Mouse (Mus musculus): ENCODE measurements around the gene Ptpn6. TPM values are rescaled to one million over a fixed set of nuclear protein-coding genes. Genes with fewer than 3 reads are reported as not detected.

The Ptpn6 gene
- polyA plus RNA-seq (2012; rRNA removed), result 14.3 and 17.9 TPM in 2 replicates
- 26.6 and 28.4 TPM in 2 replicates for polyA plus RNA-seq (2014; fragmentation: Nextera tagmentation; extraction: Ambion mirVana)

DNA sequence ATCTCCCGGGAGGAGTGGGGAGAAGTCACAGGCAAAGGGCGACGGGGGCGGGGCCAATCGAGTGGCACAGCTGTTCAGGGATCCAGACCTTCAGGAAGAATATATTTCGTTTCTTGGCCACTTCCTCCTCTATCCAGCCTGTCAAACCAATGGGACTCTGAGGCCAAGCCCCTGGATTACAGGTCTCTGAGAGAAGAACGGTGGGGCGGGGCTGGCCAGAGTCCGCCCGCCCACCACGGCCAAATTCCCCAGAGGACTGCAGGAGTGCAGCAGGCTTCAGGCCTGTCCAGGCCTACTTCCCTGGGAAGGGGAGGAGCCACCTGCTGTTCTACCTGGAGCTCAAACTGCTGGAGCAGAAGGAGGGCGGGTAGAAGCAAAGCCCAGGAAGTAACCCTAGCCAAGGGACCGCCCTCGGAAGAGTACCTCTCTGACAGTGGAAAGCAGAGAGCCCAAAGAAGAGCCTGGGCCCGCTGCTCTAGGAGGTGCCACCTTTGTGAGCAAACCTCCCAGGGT is at the start of gene Ptpn6:
Ptpn6 (minus strand) TSS at position 204 of the 513 bp plus-strand sequence.
- Histone ChIP-seq H3K9me3 (ENCODE audit: control insufficient read depth, low read length) (no peaks in the 10 kb centered on the region), H3K4me2 (ENCODE audit: low read depth) (peak within 1 kb of the TSS; percentile 92), H3K9ac (replicated peaks) (peak within 1 kb of the TSS; percentile 6; the same call in 1 of the 2 replicates), H3K27ac (peak within 1 kb of the TSS; percentile 91), H3K27me3 (ENCODE audit: control insufficient read depth, insufficient read depth, low read length) (no peaks in the 10 kb centered on the region), H3K4me1 (replicated peaks; ENCODE audit: control insufficient read depth in 2 of 2, insufficient read depth in 2 of 2, low read length in 1 of 2) (peaks cover 14 to 24% of the 10 kb centered on the region in 2 experiments), H3K4me3 (ENCODE audit: insufficient read depth in 1 of 2, low read depth in 2 of 2, low read length in 2 of 2) (peak within 1 kb of the TSS in 1 of 2 experiments; percentile 9; a peak in 1 of 4 replicates), H3K36me3 (replicated peaks; ENCODE audit: control insufficient read depth, insufficient read depth, low read depth) (no peaks in the 10 kb centered on the region)
- TF ChIP-seq EP300 (IDR thresholded peaks at IDR 0.05; ENCODE audit: low read depth), result no peak
- no peak for TF ChIP-seq CTCF (IDR thresholded peaks at IDR 0.05; ENCODE audit: low read depth)
- DNase-seq (ENCODE audit: low read depth in 3 of 3, low spot score in 3 of 3) (peak in 1 of 3 experiments; percentile 42), ATAC-seq (ENCODE audit: insufficient read depth) (peak; percentile 2; the same call in 1 of the 2 replicates)
- 26% methylated on average over 15 of the region's 15 CpGs for WGBS (ENCODE audit: insufficient replicate concordance)

DNA sequence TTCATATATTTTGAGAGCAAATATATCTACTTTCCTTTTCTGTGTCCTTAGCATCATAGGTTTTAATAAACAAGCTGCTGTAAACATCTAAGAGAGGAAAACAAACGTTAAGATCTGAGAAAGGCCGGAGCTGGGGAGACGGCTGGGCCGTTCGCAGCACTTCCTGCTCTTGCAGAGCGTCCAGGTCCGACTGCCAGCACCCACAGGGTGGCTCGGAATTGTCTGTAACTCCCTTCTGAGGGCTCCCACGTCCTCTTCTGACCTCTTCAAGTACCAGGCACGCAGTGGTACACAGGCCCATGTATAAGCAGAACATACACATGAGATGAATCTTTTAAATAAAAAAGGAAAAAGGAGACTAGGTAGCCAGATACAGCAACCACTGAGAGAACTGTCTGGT is 49.2 kb upstream of the Ptpn6 start:
- TF ChIP-seq EP300 (IDR thresholded peaks at IDR 0.05; ENCODE audit: low read depth) (no peak), CTCF (IDR thresholded peaks at IDR 0.05; ENCODE audit: low read depth) (no peak)
- no peaks in the 10 kb centered on the region for H3K9me3 ChIP-seq (ENCODE audit: control insufficient read depth, low read length)
- no peak for DNase-seq (ENCODE audit: low read depth in 3 of 3, low spot score in 3 of 3)
- no peak overlapping the region for H3K27ac ChIP-seq
- no peak overlapping the region for H3K4me2 ChIP-seq (ENCODE audit: low read depth)
- H3K36me3 ChIP-seq (replicated peaks; ENCODE audit: control insufficient read depth, insufficient read depth, low read depth), result no peaks in the 10 kb centered on the region
- peaks cover 0 to 2% of the 10 kb centered on the region in 2 experiments; a peak in 2 of 4 replicates for H3K4me1 ChIP-seq (replicated peaks; ENCODE audit: control insufficient read depth in 2 of 2, insufficient read depth in 2 of 2, low read length in 1 of 2)
- no peak overlapping the region for H3K9ac ChIP-seq (replicated peaks)
- no peak overlapping the region for H3K4me3 ChIP-seq (ENCODE audit: insufficient read depth in 1 of 2, low read depth in 2 of 2, low read length in 2 of 2)
- no peaks in the 10 kb centered on the region for H3K27me3 ChIP-seq (ENCODE audit: control insufficient read depth, insufficient read depth, low read length)
- 66% methylated on average over 10 of the region's 10 CpGs for WGBS (ENCODE audit: insufficient replicate concordance)
- no peak for ATAC-seq (ENCODE audit: insufficient read depth)

DNA sequence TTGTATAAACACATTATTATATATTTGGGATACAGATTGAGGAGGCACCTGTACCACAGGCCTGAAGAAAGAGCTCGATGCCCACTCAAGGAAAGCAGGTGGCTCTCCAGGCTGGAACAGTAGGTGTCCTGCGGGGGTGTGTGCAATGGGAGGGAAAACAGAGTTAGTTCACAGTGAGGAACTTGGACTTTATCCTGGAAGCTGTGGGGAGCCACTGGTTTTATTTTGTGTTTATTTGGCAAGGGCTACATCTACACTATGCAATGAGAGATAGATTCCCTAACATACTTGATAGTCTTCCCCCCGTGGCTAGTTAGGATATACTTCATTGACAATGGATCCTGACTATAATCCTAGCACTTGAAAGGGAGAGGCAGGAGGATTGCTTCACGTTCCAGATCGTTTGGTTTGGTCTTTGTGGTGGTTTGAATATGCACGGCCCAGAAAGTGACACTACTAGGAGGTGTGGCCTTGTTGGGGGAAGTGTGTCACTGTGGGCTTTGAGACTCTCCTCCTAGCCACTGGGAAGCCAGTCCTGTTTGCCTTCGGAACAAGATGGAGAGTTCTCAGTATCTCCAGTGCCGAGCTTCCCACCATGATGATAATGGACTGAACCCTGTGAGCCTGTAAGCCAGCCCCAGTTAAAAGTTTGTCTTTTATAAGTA is 48.4 kb upstream of the Ptpn6 start:
- Histone ChIP-seq H3K4me2 (ENCODE audit: low read depth) (no peak overlapping the region), H3K36me3 (replicated peaks; ENCODE audit: control insufficient read depth, insufficient read depth, low read depth) (no peaks in the 10 kb centered on the region), H3K9me3 (ENCODE audit: control insufficient read depth, low read length) (no peaks in the 10 kb centered on the region), H3K4me1 (replicated peaks; ENCODE audit: control insufficient read depth in 2 of 2, insufficient read depth in 2 of 2, low read length in 1 of 2) (peaks cover 0 to 5% of the 10 kb centered on the region in 2 experiments; a peak in 2 of 4 replicates), H3K9ac (replicated peaks) (no peak overlapping the region), H3K27ac (no peak overlapping the region), H3K27me3 (ENCODE audit: control insufficient read depth, insufficient read depth, low read length) (no peaks in the 10 kb centered on the region), H3K4me3 (ENCODE audit: insufficient read depth in 1 of 2, low read depth in 2 of 2, low read length in 2 of 2) (no peak overlapping the region)
- no peak for TF ChIP-seq EP300 (IDR thresholded peaks at IDR 0.05; ENCODE audit: low read depth)
- TF ChIP-seq CTCF (IDR thresholded peaks at IDR 0.05; ENCODE audit: low read depth), result no peak
- 42% methylated on average over 8 of the region's 8 CpGs for WGBS (ENCODE audit: insufficient replicate concordance)
- DNase-seq (ENCODE audit: low read depth in 3 of 3, low spot score in 3 of 3) (no peak), ATAC-seq (ENCODE audit: insufficient read depth) (peak; percentile 51)

DNA sequence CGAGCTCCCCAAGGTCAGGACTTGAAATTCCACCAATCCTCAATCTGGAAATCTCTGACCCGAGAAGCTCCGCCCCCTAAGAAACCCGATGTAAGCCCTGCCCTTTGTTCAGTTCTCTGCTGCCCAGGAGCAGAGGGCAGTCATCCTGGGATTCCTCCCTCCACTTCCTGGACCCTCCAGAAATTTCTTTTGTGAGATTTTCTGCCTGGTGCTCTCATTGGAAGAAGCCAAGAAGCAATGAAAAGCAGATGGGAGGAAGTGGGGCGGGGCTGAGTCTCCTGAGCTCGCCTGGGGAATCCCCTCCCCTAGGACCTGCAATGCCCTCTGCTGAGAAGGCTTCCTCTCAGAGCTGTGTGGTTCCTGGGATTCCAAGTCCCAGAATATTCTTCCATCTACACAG is 43.9 kb upstream of the Ptpn6 start:
- peaks cover 0 to 9% of the 10 kb centered on the region in 2 experiments; a peak in 2 of 4 replicates for H3K4me1 ChIP-seq (replicated peaks; ENCODE audit: control insufficient read depth in 2 of 2, insufficient read depth in 2 of 2, low read length in 1 of 2)
- peaks cover 17% of the 10 kb centered on the region for H3K27me3 ChIP-seq (ENCODE audit: control insufficient read depth, insufficient read depth, low read length)
- no peaks in the 10 kb centered on the region for H3K36me3 ChIP-seq (replicated peaks; ENCODE audit: control insufficient read depth, insufficient read depth, low read depth)
- H3K4me3 ChIP-seq (ENCODE audit: insufficient read depth in 1 of 2, low read depth in 2 of 2, low read length in 2 of 2), result peak overlapping the region in 1 of 2 experiments; percentile 24; a peak in 1 of 4 replicates
- TF ChIP-seq CTCF (IDR thresholded peaks at IDR 0.05; ENCODE audit: low read depth), result no peak
- no peak for TF ChIP-seq EP300 (IDR thresholded peaks at IDR 0.05; ENCODE audit: low read depth)
- WGBS (ENCODE audit: insufficient replicate concordance), result 17% methylated on average over 6 of the region's 6 CpGs
- no peak overlapping the region for H3K27ac ChIP-seq
- H3K4me2 ChIP-seq (ENCODE audit: low read depth), result peak overlapping the region; percentile 6; the same call in 1 of the 2 replicates
- ATAC-seq (ENCODE audit: insufficient read depth) (no peak), DNase-seq (ENCODE audit: low read depth in 3 of 3, low spot score in 3 of 3) (no peak)
- no peak overlapping the region for H3K9ac ChIP-seq (replicated peaks)
- H3K9me3 ChIP-seq (ENCODE audit: control insufficient read depth, low read length), result no peaks in the 10 kb centered on the region

GRCm38 (mm10) chr6:124780917-124781316 is 42.4 kb upstream of the Ptpn6 start:
- DNase-seq (ENCODE audit: low read depth in 3 of 3, low spot score in 3 of 3), result no peak
- WGBS (ENCODE audit: insufficient replicate concordance), result 77% methylated on average over 7 of the region's 7 CpGs
- no peak overlapping the region for H3K9ac ChIP-seq (replicated peaks)
- peaks cover 17% of the 10 kb centered on the region for H3K27me3 ChIP-seq (ENCODE audit: control insufficient read depth, insufficient read depth, low read length)
- H3K36me3 ChIP-seq (replicated peaks; ENCODE audit: control insufficient read depth, insufficient read depth, low read depth), result no peaks in the 10 kb centered on the region
- no peak overlapping the region for H3K4me2 ChIP-seq (ENCODE audit: low read depth)
- H3K4me1 ChIP-seq (replicated peaks; ENCODE audit: control insufficient read depth in 2 of 2, insufficient read depth in 2 of 2, low read length in 1 of 2), result peaks cover 0 to 8% of the 10 kb centered on the region in 2 experiments; a peak in 2 of 4 replicates
- H3K9me3 ChIP-seq (ENCODE audit: control insufficient read depth, low read length), result no peaks in the 10 kb centered on the region
- no peak for ATAC-seq (ENCODE audit: insufficient read depth)
- TF ChIP-seq EP300 (IDR thresholded peaks at IDR 0.05; ENCODE audit: low read depth) (no peak), CTCF (IDR thresholded peaks at IDR 0.05; ENCODE audit: low read depth) (no peak)
- H3K4me3 ChIP-seq (ENCODE audit: insufficient read depth in 1 of 2, low read depth in 2 of 2, low read length in 2 of 2), result no peak overlapping the region
- H3K27ac ChIP-seq, result no peak overlapping the region

All from liver, embryonic 14.5 days (tissue).